Mouse (Mus musculus) ES-E14 (cell line): ENCODE measurements around the gene Zfp445. TPM values are rescaled to one million over a fixed set of nuclear protein-coding genes. Genes with fewer than 3 reads are reported as not detected.
"Not testable (repeated sequence)": the region's sequence is repeated elsewhere in the genome, so short reads cannot be mapped to it uniquely, and the experiment has no call there.

ENCODE experiments used
- DNase-seq: peaks from one replicate; pipeline ENCODE4 v3.0.0-alpha.2; 2013; ENCODE audit warnings: low read depth, low spot score
- H3K27ac ChIP-seq: 2 replicates; pipeline ENCODE4 v1.5.1; 2012; ENCODE audit warnings: low read depth, mild to moderate bottlenecking, low read length, moderate library complexity, mixed read lengths; ENCODE audit not compliant: poor library complexity, insufficient read depth, severe bottlenecking
- H3K36me3 ChIP-seq: 2 replicates; pipeline ENCODE4 v1.6.1; 2012; ENCODE audit warnings: mild to moderate bottlenecking, low read length, moderate library complexity, mixed read lengths; ENCODE audit not compliant: control insufficient read depth, poor library complexity, insufficient read depth, severe bottlenecking
- H3K4me1 ChIP-seq, 2 experiments: fragments of 150-350 bp in 1 of 2; sonication (generic) in 1 of 2; 2 replicates each; pipeline ENCODE4 v1.6.1; 2012; ENCODE audit warnings: low read length in 2 of 2, mild to moderate bottlenecking in 1 of 2, mixed read lengths in 1 of 2; ENCODE audit not compliant: control insufficient read depth in 2 of 2, insufficient read depth in 2 of 2, poor library complexity in 1 of 2
- H3K4me3 ChIP-seq, 2 experiments: fragments of 150-350 bp in 1 of 2; sonication (generic) in 1 of 2; 2 replicates each; pipeline ENCODE4 v1.5.1; 2012; ENCODE audit warnings: low read length in 2 of 2, low read depth in 1 of 2, mild to moderate bottlenecking in 1 of 2, mixed read lengths in 1 of 2; ENCODE audit not compliant: insufficient read depth in 1 of 2, poor library complexity in 1 of 2, severe bottlenecking in 1 of 2
- H3K9ac ChIP-seq: 2 replicates; pipeline ENCODE4 v1.6.1; 2012; ENCODE audit warnings: low read depth, mild to moderate bottlenecking, low read length, mixed read lengths; ENCODE audit not compliant: poor library complexity, insufficient read depth, severe bottlenecking
- H3K9me3 ChIP-seq: fragments of 150-350 bp; sonication (generic); 2 replicates; pipeline ENCODE4 v1.6.1; 2012; ENCODE audit warnings: low read depth, mild to moderate bottlenecking, low read length; ENCODE audit not compliant: control insufficient read depth, insufficient read depth
- CHD2 ChIP-seq: IDR thresholded peaks from 2 replicates; pipeline ENCODE4 v1.6.1; 2014; ENCODE audit warnings: mild to moderate bottlenecking, low read depth, low read length, inconsistent platforms
- HCFC1 ChIP-seq: IDR thresholded peaks from 2 replicates; pipeline ENCODE4 v1.6.1; 2012; ENCODE audit warnings: low read length, inconsistent platforms, borderline replicate concordance; ENCODE audit not compliant: insufficient read depth
- MAFK ChIP-seq: IDR thresholded peaks from 2 replicates; pipeline ENCODE4 v1.6.1; 2014; ENCODE audit warnings: mild to moderate bottlenecking, low read depth, low read length, inconsistent platforms; ENCODE audit not compliant: insufficient read depth
- ZC3H11A ChIP-seq: IDR thresholded peaks from 2 replicates; pipeline ENCODE4 v1.6.1; 2012; ENCODE audit warnings: low read depth, mild to moderate bottlenecking, inconsistent platforms, low read length, borderline replicate concordance
- ZNF384 ChIP-seq: IDR thresholded peaks from 2 replicates; pipeline ENCODE4 v1.6.1; 2012; ENCODE audit warnings: low read depth, low read length, inconsistent platforms
- in situ Hi-C, 2 experiments: fragments of 600-800 bp; cut with MboI; formaldehyde crosslinking; loops; one replicate each; pipeline ENCODE4 v1.15.1; 2025; ENCODE audit warnings: low sequenced_read_pairs in 2 of 2, inconsistent platforms in 1 of 2; ENCODE audit not compliant: unreplicated experiment in 2 of 2
- total RNA-seq: library from RNA; depleted of rRNA; stranded (reverse); fragments of 300-350 nt; gene quantifications from 2 replicates; pipeline ENCODE4 v1.2.3, GENCODE M21; 2012

The Zfp445 gene
- total RNA-seq, 1 experiment = 84.1 TPM

DNA sequence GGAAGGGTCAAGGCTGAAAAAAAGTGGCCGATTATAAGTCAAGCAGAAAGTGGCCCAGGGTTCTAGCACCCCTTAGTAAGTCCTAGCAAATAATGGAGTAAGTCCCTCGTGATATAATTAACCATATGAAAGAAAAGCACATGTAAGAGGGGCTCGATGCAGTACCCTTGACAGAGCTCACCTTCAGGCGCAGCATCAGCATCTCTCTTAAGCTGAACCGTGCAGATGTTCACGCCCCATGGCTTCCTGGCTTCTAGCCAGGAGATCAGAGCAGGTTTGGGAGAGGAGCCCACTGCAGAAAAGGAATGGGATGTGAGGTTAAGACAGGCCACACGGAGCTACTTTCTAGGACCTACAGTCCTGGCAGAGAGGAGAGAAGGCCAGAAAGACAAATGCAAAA lies 11.3 kb downstream of the Zfp445 start:
- no peak overlapping the region for H3K4me3 ChIP-seq
- in situ Hi-C loops = no loop called here
- peaks cover 51% of the 10 kb centered on the region for H3K36me3 ChIP-seq
- no peak for DNase-seq
- no peak overlapping the region for H3K9ac ChIP-seq
- H3K27ac ChIP-seq = no peak overlapping the region
- no peaks in the 10 kb centered on the region for H3K4me1 ChIP-seq
- H3K9me3 ChIP-seq = peaks cover 25% of the 10 kb centered on the region
- no peak for TF ChIP-seq MAFK
- TF ChIP-seq ZC3H11A = no peak
- no peak for TF ChIP-seq HCFC1
- TF ChIP-seq ZNF384 = no peak
- TF ChIP-seq CHD2 = no peak

DNA sequence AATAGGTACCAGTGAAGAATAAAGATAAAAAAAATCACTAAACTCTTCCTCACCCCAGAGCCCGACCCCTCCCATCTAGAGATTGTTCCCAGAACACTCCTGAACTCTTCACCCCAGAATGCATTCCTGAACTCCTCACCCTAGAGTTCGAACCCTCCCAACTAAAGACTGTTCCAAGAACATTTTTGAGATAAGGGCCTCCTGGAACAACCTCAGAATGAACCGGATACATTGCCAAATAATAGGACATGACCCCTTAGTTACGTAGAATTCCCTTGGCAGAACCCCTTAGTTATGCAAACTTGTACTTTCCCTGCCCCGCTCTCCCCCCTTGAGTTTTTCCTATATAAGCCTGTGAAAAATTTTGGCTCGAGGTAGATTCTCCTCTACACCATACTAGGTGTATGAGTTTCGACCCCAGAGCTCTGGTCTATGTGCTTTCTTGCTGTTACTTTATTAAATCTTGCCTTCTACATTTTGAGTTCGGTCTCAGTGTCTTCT lies 17.9 kb downstream of the Zfp445 start:
- not testable (repeated sequence) for H3K4me3 ChIP-seq

DNA sequence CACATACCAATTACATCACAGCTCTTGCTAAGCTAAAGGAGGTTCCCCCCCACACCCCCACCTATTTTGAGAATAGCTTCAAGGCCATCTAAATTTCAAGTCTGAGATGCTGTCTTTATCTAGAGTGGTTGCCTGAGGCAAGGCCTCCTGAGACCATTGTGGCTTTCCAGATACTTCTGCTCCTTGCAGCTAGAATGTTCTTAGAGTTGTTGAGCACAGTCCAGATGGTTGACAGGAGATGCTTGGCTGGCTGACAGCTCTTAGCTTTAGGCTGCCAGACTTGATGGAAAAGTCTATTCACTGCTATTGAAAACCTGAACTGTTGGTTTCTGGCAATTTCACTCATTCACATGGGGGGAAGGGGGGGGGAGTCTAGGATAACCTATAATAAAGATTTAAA lies 19.6 kb downstream of the Zfp445 start:
- Histone ChIP-seq H3K9me3 (no peaks in the 10 kb centered on the region), H3K4me3 (no peak overlapping the region), H3K36me3 (no peaks in the 10 kb centered on the region), H3K9ac (no peak overlapping the region), H3K27ac (no peak overlapping the region), H3K4me1 (no peaks in the 10 kb centered on the region)
- no peak for TF ChIP-seq HCFC1
- TF ChIP-seq ZNF384 = no peak
- no peak for TF ChIP-seq MAFK
- TF ChIP-seq CHD2 = no peak
- TF ChIP-seq ZC3H11A = no peak
- no peak for DNase-seq
- in situ Hi-C loops = no loop called here

More for the DNA sequence above, 17.9 kb downstream of the Zfp445 start:
- H3K9ac ChIP-seq, DNase-seq, in situ Hi-C loops, H3K9me3 ChIP-seq, H3K4me1 ChIP-seq, H3K36me3 ChIP-seq, H3K27ac ChIP-seq: not testable (repeated sequence)

DNA sequence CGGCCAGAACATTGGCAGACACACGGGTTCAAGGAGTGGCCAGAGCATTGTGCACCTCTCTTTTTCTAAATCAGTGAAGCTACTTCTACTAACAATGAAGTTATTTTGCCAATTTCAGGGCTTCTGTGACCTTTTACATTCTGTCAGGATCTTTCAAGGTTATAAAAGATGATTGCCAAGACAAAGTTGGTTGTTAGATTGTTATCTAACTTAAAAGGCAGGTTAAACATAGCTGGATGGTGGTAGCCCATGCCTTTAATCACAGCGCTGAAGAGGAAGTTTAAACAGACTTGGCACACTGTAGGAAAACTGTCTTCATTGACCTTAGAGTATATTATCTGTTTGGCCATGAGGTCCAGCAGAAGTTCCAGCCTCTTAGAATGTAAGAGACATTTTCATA lies 20.2 kb downstream of the Zfp445 start:
- H3K27ac ChIP-seq = no peak overlapping the region
- in situ Hi-C loops = no loop called here

DNA sequence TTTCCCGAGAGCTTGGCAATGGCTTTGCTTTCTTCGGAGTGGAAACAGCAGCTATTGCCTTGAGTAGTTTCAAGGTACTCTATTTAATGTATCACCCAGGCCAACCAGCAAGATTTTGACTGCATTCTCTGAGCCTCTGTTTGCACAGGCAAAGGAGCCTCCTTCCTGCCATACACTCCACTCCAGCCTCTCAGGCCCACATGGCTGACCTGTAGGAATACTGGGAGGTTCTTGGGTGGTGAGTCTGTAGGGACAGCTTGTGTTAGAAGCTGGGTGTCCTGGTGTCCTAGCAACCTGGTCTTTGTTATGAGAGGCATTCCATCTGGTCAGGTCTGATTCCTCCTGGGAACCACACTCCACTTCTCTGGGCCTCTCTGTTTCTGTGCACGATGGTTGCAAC lies 22.0 kb downstream of the Zfp445 start, which contains the start of gene Gm35549:
Gene Gm35549, minus strand, starts transcription at position 276 of the 400 bp plus-strand sequence.
- DNase-seq = no peak
- TF ChIP-seq ZC3H11A (no peak), ZNF384 (no peak), HCFC1 (no peak), MAFK (no peak)
- Histone ChIP-seq H3K9me3 (no peaks in the 10 kb centered on the region), H3K36me3 (no peaks in the 10 kb centered on the region), H3K9ac (no peak within 1 kb of the TSS), H3K4me1 (peaks cover 0 to 3% of the 10 kb centered on the region in 2 experiments; a peak in 2 of 4 replicates), H3K27ac (no peak within 1 kb of the TSS), H3K4me3 (no peak within 1 kb of the TSS)
- in situ Hi-C loops = no loop called here

More for the DNA sequence above, 20.2 kb downstream of the Zfp445 start:
- TF ChIP-seq HCFC1 (no peak), CHD2 (no peak), MAFK (no peak), ZNF384 (no peak)
- no peak overlapping the region for H3K4me3 ChIP-seq
- no peaks in the 10 kb centered on the region for H3K36me3 ChIP-seq
- H3K9ac ChIP-seq = no peak overlapping the region
- H3K9me3 ChIP-seq = no peaks in the 10 kb centered on the region
- DNase-seq = no peak
- H3K4me1 ChIP-seq = no peaks in the 10 kb centered on the region
